Mouse (Mus musculus): Measurements from ENCODE around the gene Mpp4. TPM values are rescaled to one million over a fixed set of nuclear protein-coding genes. Genes with fewer than 3 reads are reported as not detected.

Mpp4 gene
- total RNA-seq (2021): 1 to 10 TPM in 1 of 2 experiments, under 1 TPM in 1; 0.79 to 2.0 TPM

DNA sequence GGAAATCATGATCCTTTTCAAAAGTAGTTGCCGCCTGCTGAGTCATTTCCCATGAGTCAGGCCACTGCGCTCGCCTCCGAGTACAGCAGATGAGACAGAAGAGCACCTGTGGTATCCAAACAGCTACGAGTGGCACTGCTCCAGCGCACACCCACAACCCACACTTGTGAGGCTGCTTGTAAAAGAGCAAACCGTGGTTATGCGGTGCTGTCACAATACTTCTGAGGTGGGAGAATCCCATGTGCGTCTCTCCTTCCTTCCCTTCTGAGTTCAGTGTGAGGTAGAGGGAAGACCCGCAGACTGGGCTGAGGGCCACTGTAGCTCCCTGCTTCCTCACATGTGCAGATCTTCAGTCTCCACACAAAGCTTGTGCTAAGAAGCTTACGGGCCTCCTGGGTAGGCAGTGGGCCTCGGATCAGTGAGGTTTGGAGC is at the start of gene Mpp4:
Gene Mpp4 (minus strand): TSS at position 360 of the 432 bp plus-strand sequence.
- peak; percentile 75 to 82 for DNase-seq (ENCODE audit: low spot score in 2 of 2)
- intact Hi-C loops (cut with DNase I): no loop called here

DNA sequence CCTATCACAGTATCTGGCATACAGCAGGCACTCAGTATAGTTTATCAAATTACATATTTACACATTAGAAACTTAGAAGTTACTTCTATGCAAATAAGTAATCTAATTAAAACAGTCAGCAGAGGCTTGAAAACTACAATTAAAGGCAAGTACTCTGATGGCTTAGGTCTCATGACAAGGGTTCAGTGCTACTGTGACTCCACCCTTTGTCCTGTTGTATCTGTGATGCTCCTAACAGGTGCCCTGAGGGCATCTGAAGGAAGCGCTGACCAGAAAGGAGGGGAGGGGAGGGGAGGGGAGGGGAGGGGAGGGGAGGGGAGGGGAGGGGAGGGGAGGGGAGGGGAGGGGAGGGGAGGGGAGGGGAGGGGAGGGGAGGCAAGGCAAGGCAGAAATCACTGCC is 49.8 kb upstream of the Mpp4 start:
- DNase-seq (ENCODE audit: low spot score in 2 of 2): no peak
- intact Hi-C loops (cut with DNase I): no loop called here

DNA sequence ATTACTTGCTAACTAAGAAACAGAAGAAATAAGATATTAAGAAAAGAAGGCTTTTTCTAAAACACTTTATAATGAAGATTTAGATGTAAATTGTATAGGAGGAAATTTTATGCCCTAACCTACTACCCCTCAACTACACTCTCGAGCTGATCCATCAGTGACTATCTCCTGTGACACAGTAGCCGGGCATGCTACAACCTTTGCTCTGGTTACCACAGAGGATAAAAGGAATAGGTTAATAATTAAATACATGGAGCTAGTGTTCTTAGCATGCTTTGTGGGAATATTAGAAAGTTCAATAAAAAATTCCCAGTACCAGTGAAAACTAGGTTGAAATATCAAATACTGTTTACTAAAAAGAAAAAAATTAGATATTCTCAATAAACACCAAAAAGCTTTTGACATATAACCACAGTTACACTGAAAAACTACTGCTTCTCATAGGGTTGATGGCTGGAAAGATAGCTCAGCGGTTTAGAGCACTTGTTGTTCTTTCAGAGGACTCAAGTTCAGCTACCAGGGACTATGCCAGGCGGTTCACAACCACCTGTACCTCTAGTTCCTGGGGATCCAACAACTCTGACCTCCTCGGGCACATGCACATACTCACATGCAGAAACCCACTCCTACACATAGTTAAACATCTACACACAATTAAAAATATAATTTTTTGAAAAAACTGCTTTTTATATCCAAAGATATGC is 49.0 kb upstream of the Mpp4 start:
- intact Hi-C loops (cut with DNase I): no loop called here
- DNase-seq (ENCODE audit: low spot score in 2 of 2): no peak

DNA sequence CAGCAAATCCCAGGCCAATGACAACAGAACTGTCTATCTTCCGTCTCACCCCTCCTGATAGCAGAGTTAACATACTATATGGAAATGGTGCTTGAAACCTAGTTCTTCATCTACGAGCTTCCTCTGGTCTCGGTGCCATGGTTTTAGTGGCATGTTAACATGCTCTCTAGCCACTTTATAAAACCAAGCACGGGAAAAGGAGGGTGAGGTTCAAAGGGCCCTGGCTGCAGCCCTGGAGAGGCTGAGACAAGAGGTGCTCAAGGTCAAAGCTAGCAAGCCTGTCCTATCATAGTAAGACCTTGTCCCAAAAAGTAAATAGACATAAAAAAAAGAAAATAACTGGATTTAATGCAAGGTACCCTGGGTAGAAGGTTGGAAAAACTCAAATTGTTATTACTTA is 48.5 kb upstream of the Mpp4 start:
- intact Hi-C loops (cut with DNase I): no loop called here
- no peak for DNase-seq (ENCODE audit: low spot score in 2 of 2)

DNA sequence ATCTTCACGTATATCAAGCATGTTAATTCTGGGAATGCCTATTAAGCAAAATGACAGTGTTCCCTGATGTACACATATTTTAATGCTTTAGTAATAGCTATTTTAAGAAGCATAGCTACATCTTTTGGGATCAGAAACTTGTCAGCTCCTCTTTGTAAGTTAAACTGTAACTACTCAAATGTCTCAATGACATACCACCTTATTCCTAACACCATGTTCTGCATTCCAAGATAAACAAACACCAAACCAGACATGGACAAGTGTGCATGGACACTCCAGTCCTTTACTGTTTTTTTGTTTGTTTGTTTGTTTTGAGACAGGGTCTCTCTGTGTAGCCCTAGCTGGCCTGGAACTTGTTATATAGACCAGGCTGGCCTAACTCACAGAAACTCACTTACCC is 45.1 kb upstream of the Mpp4 start:
- no peak for DNase-seq (ENCODE audit: low spot score in 2 of 2)
- intact Hi-C loops (cut with DNase I): no loop called here

DNA sequence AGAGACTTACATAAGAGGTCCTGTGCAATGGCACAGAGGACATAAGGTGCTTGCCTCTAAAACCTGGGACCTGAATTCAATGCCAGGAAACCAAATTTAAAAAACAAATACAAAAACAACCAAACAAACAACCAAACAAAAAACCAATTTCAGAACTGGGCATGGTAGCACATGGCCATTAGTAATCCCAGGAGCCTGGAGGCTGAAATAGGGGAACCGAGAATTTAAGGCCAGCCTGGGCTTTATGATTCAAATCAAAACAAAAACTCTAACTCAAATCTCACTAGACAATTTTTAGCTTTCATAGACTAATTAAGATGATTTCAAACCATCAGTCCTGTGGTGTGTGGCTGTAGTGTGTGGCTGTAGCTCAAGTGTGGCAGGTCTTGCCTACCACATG is 41.3 kb upstream of the Mpp4 start:
- intact Hi-C loops (cut with DNase I): no loop called here
- DNase-seq (ENCODE audit: low spot score in 2 of 2): no peak

DNA sequence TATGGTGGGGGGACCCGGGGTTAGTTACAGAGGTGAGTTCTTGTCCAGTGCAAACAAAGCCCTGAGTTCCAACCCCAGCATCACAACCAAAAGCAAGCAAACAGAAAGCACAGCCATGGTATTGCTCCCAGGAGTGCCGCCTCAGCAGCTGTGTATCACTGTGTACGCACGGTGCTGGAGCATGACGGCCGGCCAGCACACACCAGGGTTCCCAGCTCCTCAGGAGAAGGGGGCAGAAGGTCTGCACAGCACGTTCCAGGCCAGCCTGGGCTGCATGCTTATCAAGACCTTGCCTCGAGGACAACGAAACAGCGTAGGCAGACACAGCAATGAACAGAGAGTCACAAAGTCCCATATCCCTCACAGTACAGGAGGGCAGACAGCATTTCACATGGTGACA is 39.2 kb upstream of the Mpp4 start:
- intact Hi-C loops (cut with DNase I): no loop called here

DNA sequence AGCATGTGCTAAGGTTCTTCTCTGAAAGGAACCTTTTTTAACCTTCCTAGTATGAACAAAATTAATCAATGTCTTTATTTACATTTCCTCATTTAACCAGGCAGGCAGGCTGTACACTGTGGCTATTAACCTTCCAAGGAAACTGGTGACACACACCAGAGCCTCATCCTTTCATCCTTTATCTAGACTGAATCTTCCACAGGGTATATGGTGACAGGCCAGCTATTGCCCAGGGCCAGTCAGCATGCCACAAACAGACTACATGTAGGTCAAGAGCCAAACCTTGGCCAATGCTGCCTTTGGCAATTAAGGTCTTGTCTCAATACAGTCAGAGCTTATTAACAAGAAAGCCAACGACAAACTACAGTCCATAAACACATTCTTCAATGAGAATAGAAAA is 38.4 kb upstream of the Mpp4 start:
- intact Hi-C loops (cut with DNase I): no loop called here
- no peak for DNase-seq (ENCODE audit: low spot score in 2 of 2)

More for the DNA sequence above, 39.2 kb upstream of the Mpp4 start:
- DNase-seq (ENCODE audit: low spot score in 2 of 2): no peak

DNA sequence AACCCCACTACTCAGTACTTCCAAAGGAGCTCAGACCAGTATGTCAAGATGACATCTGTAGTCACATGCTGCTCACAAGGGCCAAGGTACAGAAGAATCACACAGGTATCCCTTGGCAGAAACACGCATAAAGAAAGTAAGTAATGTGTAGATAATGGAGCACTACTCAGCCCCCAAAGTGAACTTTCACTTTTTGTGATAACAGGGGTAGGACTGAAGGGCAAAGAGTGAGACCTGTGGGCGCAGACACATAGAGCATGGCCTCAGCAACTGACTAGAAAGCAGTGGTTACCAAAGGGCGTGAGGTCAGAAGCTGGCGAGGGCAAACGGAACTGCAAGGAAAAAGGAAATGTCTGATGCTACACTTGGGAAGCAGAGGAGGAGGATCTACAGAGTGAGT is 37.8 kb upstream of the Mpp4 start:
- DNase-seq (ENCODE audit: low spot score in 2 of 2): no peak
- intact Hi-C loops (cut with DNase I): no loop called here

DNA sequence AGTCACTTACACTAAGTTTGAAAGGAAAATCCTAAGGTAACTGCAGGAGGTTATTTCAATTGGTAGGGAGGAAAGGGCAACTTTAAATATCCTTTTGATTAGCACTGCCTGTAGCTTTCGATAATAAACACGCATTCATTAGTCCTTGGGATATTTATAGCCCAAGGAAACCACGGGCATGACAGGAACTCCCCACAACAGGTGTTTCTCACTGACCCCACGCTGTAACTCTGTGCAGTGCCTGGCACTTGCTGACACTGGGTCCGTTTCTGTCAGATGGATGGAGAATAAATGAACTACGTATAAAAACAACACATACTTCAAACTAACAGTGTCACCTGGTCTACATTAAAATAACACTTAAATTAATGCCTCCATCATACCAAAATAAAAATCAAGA is 31.8 kb upstream of the Mpp4 start:
- DNase-seq (ENCODE audit: low spot score in 2 of 2): no peak
- intact Hi-C loops (cut with DNase I): no loop called here

DNA sequence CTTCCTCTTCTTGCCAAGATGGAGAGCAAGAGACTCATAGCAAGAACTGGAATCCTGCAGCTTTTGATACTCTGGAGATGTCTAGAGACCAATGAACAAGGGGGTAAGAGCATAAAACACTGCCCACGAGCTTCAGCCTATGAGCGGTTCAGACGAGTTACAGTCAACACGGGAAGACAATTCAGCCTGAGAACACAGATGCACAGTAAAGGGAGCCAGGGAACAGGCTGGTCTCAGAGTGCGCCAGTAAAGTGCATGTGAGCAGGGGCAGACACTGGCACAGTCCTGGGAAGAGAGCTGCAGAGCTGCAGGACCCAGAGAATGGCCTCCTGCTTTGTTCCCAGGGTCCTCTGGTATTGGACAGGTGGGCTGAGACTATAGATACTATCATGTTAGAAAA is 24.6 kb upstream of the Mpp4 start:
- intact Hi-C loops (cut with DNase I): no loop called here
- DNase-seq (ENCODE audit: low spot score in 2 of 2): no peak

DNA sequence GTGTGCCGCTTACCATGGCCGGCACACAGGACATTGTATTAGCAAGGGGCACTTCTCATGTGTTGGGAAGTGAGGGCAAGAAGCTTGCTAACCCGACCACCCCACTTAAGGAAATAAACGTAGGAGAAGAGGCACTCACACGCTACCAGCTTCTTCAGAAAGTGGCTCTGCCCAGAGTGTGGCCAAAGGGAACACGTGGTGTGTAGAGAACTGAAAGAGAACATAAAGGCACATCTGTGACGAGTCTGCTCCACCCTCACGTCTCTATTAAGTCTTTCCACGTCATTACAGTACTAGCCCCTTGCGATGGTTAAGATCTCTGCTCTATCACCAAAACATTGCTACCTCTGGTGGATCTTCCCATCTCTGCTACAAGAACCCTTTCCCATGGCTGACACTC is 23.1 kb upstream of the Mpp4 start:
- intact Hi-C loops (cut with DNase I): no loop called here
- DNase-seq (ENCODE audit: low spot score in 2 of 2): no peak

DNA sequence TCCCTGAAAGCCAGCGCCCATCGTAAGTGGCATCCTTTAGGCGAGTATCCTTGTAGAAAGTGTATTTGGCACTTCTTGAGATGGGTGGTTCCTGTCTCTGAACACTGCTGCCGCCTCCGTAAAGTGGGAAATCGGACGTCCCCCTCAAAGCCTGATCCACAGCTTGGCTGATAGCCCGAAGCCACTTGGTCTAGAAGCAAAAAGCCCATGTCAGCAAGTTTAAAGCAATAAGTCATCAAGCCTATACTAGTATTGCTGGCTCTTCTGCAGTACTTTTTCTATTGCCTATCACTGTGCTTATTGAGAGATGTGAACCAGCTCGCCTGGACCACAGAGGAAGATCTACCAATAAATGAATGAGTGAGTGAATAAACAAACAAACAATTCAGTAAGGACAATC is 22.2 kb upstream of the Mpp4 start:
- DNase-seq (ENCODE audit: low spot score in 2 of 2): no peak
- intact Hi-C loops (cut with DNase I): no loop called here

DNA sequence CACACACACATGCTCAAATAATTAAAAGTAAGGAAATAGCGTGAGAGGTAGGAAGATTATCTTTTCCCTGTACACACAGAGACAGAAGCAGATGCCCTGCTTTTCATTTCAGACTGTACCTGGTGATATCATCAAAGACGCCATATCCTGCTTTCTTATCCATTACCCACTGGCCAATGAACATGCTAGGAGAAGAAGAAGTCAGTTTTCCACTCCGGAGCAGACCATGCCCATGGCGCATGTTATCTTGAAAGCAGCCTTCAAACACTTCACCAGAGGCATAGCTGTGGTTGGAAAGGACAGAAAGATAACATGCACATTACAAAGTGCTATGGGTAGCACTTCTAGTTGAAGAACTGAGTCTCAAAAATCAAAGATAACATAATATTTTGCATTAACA is 19.9 kb upstream of the Mpp4 start:
- intact Hi-C loops (cut with DNase I): no loop called here

DNA sequence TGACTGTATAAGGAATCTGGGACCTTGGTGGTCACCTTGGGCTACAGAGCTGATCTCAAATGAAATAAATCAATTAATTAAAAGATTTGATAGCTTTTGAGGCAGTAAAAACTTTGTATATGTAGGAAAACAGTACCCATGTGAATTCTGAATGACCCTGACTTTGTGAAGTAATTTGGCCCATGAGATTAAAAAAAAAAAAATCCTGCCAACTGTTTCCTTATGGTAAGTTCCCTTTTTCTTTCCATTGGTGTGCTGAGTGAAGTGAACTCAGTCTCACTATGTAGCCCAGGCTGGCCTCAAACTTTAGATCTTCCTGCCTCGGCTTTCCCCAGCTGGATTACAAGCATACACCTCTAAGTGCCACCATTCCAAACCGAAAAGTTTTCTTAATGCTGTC is 19.2 kb upstream of the Mpp4 start:
- intact Hi-C loops (cut with DNase I): no loop called here
- no peak for DNase-seq (ENCODE audit: low spot score in 2 of 2)

More for the DNA sequence above, 19.9 kb upstream of the Mpp4 start:
- no peak for DNase-seq (ENCODE audit: low spot score in 2 of 2)

DNA sequence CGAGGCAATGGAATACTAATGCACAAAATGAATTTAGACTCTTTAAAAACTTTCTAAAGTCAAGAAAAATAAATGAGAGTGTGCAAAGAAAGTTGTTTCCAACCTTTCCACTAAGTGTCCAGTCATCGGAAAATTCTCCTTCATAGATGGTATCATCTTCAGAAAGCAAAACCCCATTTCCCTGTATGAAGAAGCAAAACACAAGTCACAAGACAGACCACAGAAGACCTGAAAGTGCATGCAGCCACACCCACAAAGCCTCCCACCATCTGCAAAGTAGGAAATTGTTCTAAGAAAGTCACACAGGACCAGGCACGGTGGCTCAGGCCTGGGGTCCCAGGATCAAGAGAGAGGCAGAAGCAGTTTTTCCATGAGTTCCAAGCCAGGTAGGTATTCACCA is 16.8 kb upstream of the Mpp4 start:
- intact Hi-C loops (cut with DNase I): no loop called here
- no peak for DNase-seq (ENCODE audit: low spot score in 2 of 2)

DNA sequence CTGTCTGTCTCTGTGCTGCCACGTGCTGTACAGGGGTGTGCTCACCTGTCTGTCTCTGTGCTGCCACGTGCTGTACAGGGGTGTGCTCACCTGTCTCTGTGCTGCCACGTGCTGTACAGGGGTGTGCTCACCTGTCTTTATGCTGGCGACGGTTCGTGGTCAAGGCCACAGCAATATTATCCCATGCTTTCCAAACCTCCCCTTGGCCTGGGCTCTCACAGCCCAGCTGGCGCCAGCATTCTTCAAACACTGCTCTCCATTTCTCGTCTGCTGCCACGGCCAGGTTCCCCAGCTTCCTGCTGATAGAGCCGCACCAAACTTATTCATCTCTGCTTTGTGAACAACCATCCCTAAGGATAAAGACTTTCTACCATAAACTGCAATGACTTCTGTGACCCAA is 15.2 kb upstream of the Mpp4 start:
- intact Hi-C loops (cut with DNase I): no loop called here

DNA sequence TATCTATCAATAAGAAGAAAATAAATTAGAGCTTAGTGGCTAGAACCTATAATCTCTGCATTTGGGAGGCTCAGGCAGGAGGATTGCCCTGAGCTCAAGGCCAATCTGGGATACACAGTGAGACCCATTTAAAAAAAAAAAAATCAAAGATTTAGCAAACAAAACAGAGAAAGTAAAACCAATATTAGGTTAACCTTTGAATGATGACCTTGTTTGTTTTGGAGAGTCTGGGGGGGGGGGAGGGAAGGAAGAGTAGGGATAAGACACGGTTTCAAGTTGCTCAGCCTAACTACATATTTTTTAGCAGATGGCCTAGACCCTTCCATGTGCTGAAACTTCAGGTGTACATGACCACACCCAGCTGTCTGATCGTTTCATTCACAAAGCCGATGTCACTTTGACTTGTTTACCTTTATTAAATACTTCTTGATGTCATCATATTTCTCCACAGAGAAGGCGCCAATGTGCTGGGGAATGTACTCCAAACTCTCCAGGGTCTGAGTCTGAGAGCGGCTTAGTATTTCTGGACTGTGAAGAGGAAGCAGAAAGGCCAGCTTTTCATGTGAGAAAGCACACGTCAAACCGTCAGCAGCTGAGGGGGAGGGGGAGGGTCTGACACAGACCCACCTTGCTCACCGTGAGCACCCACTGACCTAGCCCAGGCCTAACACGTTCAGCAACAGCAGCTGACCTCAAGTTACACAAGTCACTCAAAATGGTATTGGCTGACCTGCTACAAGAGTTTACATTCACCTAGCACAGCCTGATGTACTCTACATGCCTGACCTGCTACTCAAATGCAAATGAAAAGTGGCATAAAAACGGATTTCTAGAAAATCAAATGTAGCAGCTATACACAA is 11.6 kb upstream of the Mpp4 start:
- intact Hi-C loops (cut with DNase I): no loop called here
- DNase-seq (ENCODE audit: low spot score in 2 of 2): no peak

More for the DNA sequence above, 15.2 kb upstream of the Mpp4 start:
- no peak for DNase-seq (ENCODE audit: low spot score in 2 of 2)

DNA sequence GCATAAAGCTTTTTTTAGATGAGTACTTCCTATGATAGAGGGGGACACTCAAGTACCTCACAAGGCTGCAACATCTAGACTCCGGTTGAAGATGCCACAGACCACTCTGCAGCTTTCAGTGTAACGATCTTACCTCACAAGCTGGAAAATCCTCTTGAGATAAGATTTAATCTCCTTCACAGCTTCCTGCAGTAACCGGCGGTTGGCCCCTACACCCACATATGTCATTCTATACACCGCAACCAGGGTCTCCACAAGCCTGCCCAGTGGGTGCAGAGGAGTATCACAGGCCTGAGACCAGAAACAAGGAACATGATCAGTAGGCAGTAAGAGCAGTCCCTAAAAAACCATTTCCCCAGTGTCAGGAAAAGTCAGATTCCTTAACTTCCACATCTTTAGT is 9.8 kb upstream of the Mpp4 start:
- intact Hi-C loops (cut with DNase I): no loop called here
- no peak for DNase-seq (ENCODE audit: low spot score in 2 of 2)

DNA sequence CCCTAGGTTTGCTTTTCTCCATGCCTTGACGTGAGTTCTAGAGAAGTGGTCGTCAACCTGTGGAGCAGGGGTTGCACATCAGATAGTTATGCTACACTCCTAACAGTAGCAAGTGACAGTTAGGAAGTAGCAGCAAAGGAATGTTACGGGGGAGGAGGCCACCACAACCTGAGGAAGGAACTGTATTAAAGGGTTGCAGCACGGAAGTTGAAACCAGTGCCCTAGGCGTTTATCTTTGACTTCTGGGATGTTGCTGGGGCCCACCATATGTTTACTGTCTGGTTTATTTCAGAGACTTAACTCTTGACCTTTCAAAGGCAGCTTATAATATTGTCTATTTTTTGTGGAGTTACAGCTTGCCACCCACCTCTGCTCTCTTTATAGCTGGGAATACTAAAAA is 8.7 kb upstream of the Mpp4 start:
- intact Hi-C loops (cut with DNase I): no loop called here
- DNase-seq (ENCODE audit: low spot score in 2 of 2): no peak

DNA sequence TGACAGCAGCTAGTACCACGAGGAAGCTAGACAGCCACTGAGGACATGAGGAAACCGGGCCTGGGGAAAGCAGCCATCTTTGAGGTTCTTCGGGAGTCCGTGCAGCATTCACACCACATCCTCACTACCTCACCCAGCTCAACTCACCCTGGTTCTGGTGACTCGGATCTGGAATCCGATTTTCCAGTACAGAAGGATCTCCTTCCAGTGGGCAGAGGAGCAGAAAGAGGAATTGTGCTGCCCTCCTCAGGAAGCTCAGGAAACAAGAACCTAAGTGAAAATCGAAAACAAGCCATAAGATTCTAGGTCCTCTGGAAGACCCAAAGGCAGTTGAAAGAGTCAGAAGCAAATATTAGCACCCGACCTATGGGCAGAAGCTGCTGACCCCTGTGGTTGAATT is 7.1 kb upstream of the Mpp4 start:
- intact Hi-C loops (cut with DNase I): no loop called here
- no peak for DNase-seq (ENCODE audit: low spot score in 2 of 2)

All from left cerebral cortex, postnatal 36 days (tissue).